Mouse (Mus musculus) frontal cortex, postnatal 25 days (tissue): ENCODE measurements at regions not wholly inside any gene's neighbourhood (a gene's known extent, or its start where the extent isn't known, plus 50 kb on each side); places are given as distances from the start of the nearest gene placed in this dataset.

Experiments used
- DNase-seq, 2 experiments: peaks; one replicate each; pipeline ENCODE4 v3.0.0; 2022; ENCODE audit warnings: low spot score in 2 of 2

- DNase-seq, result peak; percentile 5 to 9
Observed at GRCm38 (mm10) chrX:163669886-163670285, 91.2 kb downstream of the Rnf138rt1 start.
